Mouse (Mus musculus): Measurements from ENCODE around the gene Dynlt1c.
"Not testable (repeated sequence)": the region's sequence is repeated elsewhere in the genome, so short reads cannot be mapped to it uniquely, and the experiment has no call there.

- not testable (repeated sequence) for TF ChIP-seq CTCF (conservative IDR thresholded peaks at IDR 0.05; ENCODE audit: insufficient read depth, insufficient read length, low read depth, low read length); POLR2A (IDR thresholded peaks at IDR 0.05; ENCODE audit: low read depth, low read length)
Measured at GRCm38 (mm10) chr17:6617689-6618400, 16.4 kb downstream of the Dynlt1c start.
